Mouse (Mus musculus) kidney, embryonic 16.5 days (tissue): Measurements from ENCODE around the gene Lrch3. TPM values are rescaled to one million over a fixed set of nuclear protein-coding genes. Genes with fewer than 3 reads are reported as not detected.
"Not testable (repeated sequence)": the region's sequence is repeated elsewhere in the genome, so short reads cannot be mapped to it uniquely, and the experiment has no call there.

ENCODE experiments used
- ATAC-seq: fragments of 200-750 bp; cut with Nextera tagmentation; 2 replicates; pipeline ENCODE4 v1.8.0; 2017; ENCODE audit warnings: moderate TSS enrichment; ENCODE audit not compliant: low FRiP score, low TSS enrichment
- H3K27ac ChIP-seq: fragments of 300-500 bp; sonication (generic); 2 replicates; pipeline ENCODE4 v1.5.1; 2014; ENCODE audit warnings: low read length
- H3K27me3 ChIP-seq: fragments of 300-500 bp; sonication (generic); 2 replicates; pipeline ENCODE4 v1.6.1; 2014; ENCODE audit warnings: low read length, control low read depth, mixed read lengths; ENCODE audit not compliant: insufficient read depth
- H3K36me3 ChIP-seq: fragments of 300-500 bp; sonication (generic); 2 replicates; pipeline ENCODE4 v1.6.1; 2014; ENCODE audit warnings: low read length, control low read depth, mixed read lengths; ENCODE audit not compliant: insufficient read depth
- H3K4me1 ChIP-seq: fragments of 300-500 bp; sonication (generic); 2 replicates; pipeline ENCODE4 v1.6.1; 2014; ENCODE audit warnings: low read length, control low read depth, mixed read lengths; ENCODE audit not compliant: insufficient read depth
- H3K4me2 ChIP-seq: fragments of 300-500 bp; sonication (generic); replicated peaks from 2 replicates; pipeline ENCODE4 v1.6.1; 2014; ENCODE audit warnings: low read depth, low read length
- H3K4me3 ChIP-seq: fragments of 300-500 bp; sonication (generic); 2 replicates; pipeline ENCODE4 v1.5.1; 2014; ENCODE audit warnings: mild to moderate bottlenecking, low read length
- H3K9ac ChIP-seq: fragments of 300-500 bp; sonication (generic); replicated peaks from 2 replicates; pipeline ENCODE4 v1.6.1; 2014; ENCODE audit warnings: low read length
- H3K9me3 ChIP-seq: fragments of 300-500 bp; sonication (generic); 2 replicates; pipeline ENCODE4 v1.6.1; 2016; ENCODE audit warnings: low read length, control low read depth
- WGBS: fragments of 180-500 bp; shearing (Covaris S2); extraction: QIAGEN DNeasy Blood & Tissue Kit; methylation state at CpG from one replicate; pipeline ENCODE4 v1.1.7; 2014; 5-methylcytosine and 5-hydroxymethylcytosine counted together
- polyA plus RNA-seq: library from polyadenylated mRNA; unstranded; fragments of >200 nt; fragmentation: Nextera tagmentation; extraction: Ambion mirVana; gene quantifications from 2 replicates; pipeline ENCODE4 v1.2.1, GENCODE M21; 2015

The Lrch3 gene
- polyA plus RNA-seq, 1 experiment from 2014 or later, result 22.7 TPM

DNA sequence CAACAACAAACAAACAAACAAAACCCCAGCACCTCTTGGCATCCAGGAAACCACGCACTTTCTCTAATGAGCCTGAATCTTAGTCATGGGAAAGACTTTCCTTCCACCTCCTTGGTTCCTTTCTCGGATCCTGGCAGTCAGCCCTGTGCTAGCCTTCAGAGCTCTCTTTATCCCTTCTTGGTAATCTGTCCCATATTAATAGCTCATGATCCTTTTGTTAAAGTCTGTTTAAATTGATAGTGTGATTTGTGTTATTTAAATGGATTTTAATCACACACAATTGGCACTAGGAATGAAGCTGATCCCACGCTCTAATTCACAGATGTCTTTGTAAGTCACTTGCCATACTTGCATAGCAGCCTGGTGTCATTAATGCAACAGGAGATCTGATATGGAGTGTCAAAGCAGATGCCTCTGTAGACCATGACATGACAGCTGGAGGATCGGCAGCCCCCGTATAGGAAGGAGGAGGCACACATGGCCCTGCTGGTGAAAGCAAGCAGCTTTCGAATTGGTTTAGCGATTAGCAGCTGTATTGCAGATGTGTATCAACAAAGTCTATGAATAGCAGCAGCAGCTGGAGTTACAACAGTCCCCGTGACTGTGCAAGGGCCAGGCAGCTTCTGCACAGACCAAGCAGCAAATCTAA is 110.7 kb downstream of the Lrch3 start:
- Histone ChIP-seq H3K9me3 (no peaks in the 10 kb centered on the region), H3K27me3 (no peaks in the 10 kb centered on the region), H3K4me1 (no peaks in the 10 kb centered on the region), H3K36me3 (no peaks in the 10 kb centered on the region), H3K4me2 (no peak overlapping the region), H3K9ac (no peak overlapping the region), H3K4me3 (no peak overlapping the region), H3K27ac (no peak overlapping the region)
- 69% methylated on average over 8 of the region's 8 CpGs for WGBS
- ATAC-seq, result no peak

DNA sequence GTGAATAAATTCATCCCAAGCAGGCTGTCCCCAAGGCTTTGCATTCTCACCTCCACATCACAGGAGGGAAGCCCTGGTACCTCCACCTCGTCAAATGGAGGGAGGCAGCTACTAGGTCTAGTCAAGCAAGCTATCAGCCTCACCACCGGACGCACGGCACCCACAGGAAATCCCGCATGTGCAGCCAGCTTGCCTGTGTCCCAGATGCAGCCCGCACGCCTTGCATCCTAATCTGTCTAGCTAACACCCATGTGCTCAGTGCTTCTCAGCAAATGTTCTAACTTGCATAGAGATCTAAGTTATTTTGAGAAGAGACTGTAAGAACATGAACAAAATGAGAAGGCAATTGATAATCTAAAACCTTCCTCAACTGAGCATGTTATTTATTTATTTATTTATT is 112.5 kb downstream of the Lrch3 start:
- no peak overlapping the region for H3K4me2 ChIP-seq
- no peaks in the 10 kb centered on the region for H3K27me3 ChIP-seq
- H3K9me3 ChIP-seq, result no peaks in the 10 kb centered on the region
- H3K9ac ChIP-seq, result no peak overlapping the region
- no peak overlapping the region for H3K4me3 ChIP-seq
- no peak for ATAC-seq
- H3K27ac ChIP-seq, result no peak overlapping the region
- H3K36me3 ChIP-seq, result no peaks in the 10 kb centered on the region
- H3K4me1 ChIP-seq, result no peaks in the 10 kb centered on the region
- WGBS, result 86% methylated on average over 7 of the region's 7 CpGs

DNA sequence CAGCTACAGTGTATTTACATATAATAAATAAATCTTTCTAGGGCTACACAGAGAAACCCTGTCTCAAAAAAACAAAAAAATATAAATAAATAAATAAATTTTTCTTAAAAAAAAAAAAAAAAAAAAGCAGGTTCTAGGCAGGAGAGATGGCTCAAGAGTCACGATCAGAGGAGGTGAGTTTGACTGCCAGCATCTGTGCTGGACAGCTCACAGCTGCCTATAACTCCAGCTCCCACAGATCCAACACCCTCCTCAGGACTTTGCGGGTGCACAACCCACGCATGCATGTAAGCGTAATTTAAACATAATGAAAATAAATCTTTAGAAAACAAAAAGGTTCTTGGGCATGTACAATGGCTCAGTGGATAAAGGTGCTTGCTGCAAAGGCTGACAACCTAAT is 122.1 kb downstream of the Lrch3 start:
- no peak for ATAC-seq
- no peaks in the 10 kb centered on the region for H3K36me3 ChIP-seq
- no peaks in the 10 kb centered on the region for H3K27me3 ChIP-seq
- no peak overlapping the region for H3K4me2 ChIP-seq
- no peak overlapping the region for H3K4me3 ChIP-seq
- no peaks in the 10 kb centered on the region for H3K4me1 ChIP-seq
- 28% methylated on average over 4 of the region's 4 CpGs for WGBS
- H3K27ac ChIP-seq, result no peak overlapping the region
- H3K9me3 ChIP-seq, result no peaks in the 10 kb centered on the region
- H3K9ac ChIP-seq, result no peak overlapping the region

- no peaks in the 10 kb centered on the region for H3K36me3 ChIP-seq
- 0 out of 2 replicates have a peak, but pooled peaks have one; percentile 46 for ATAC-seq
Observed at GRCm38 (mm10) chr16:33042682-33043081, 128.8 kb downstream of the Lrch3 start.

GRCm38 (mm10) chr16:33043268-33043667 is 129.4 kb downstream of the Lrch3 start:
- Histone ChIP-seq H3K36me3 (no peaks in the 10 kb centered on the region), H3K4me1 (peaks cover 6% of the 10 kb centered on the region; the same call in 1 of the 2 replicates), H3K9ac (no peak overlapping the region), H3K4me3 (no peak overlapping the region), H3K4me2 (no peak overlapping the region), H3K27me3 (no peaks in the 10 kb centered on the region), H3K9me3 (no peaks in the 10 kb centered on the region), H3K27ac (no peak overlapping the region)
- WGBS, result 67% methylated on average over 2 of the region's 2 CpGs
- no peak; the same call in 1 of the 2 replicates for ATAC-seq

More at GRCm38 (mm10) chr16:33042682-33043081, 128.8 kb downstream of the Lrch3 start:
- 0 out of 2 replicates have a peak overlapping the region, but pooled peaks have one; percentile 20 for H3K27ac ChIP-seq
- H3K27me3 ChIP-seq, result no peaks in the 10 kb centered on the region
- peaks cover 6% of the 10 kb centered on the region; the same call in 1 of the 2 replicates for H3K4me1 ChIP-seq
- WGBS, result 74% methylated on average over 1 of the region's 1 CpGs
- no peak overlapping the region for H3K4me3 ChIP-seq
- H3K9me3 ChIP-seq, result no peaks in the 10 kb centered on the region
- H3K4me2 ChIP-seq, result no peak overlapping the region
- H3K9ac ChIP-seq, result no peak overlapping the region

DNA sequence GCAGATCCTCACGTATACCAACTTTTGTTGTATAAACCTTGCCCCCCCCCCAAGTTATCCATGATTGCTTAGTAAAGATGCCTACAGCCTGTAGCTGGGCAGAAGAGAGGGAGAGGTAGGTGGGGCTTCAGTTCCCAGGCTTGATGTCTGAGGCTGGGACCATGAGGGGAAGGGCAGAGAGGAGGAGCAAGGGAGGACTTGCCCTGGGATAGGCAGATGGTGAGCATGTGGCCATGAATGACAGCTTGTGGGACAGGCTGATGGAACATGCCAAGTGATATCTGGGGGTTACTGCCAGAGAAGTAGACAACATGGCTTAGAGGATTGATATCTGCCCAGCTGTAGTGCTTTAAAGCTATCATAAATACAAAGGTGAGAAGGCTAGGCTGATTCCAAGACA is 134.1 kb downstream of the Lrch3 start:
- Histone ChIP-seq H3K9me3 (no peaks in the 10 kb centered on the region), H3K4me1 (no peaks in the 10 kb centered on the region), H3K4me2 (no peak overlapping the region), H3K9ac (no peak overlapping the region), H3K36me3 (no peaks in the 10 kb centered on the region), H3K27me3 (no peaks in the 10 kb centered on the region), H3K27ac (no peak overlapping the region), H3K4me3 (no peak overlapping the region)
- ATAC-seq, result no peak
- 93% methylated on average over 1 of the region's 1 CpGs for WGBS

- Histone ChIP-seq H3K27ac (no peak overlapping the region), H3K9ac (no peak overlapping the region), H3K27me3 (no peaks in the 10 kb centered on the region), H3K4me3 (no peak overlapping the region), H3K4me1 (no peaks in the 10 kb centered on the region), H3K4me2 (no peak overlapping the region), H3K36me3 (no peaks in the 10 kb centered on the region), H3K9me3 (no peaks in the 10 kb centered on the region)
- ATAC-seq, result no peak
- 78% methylated on average over 2 of the region's 2 CpGs for WGBS
Observed at GRCm38 (mm10) chr16:33048686-33049085, 134.8 kb downstream of the Lrch3 start.

GRCm38 (mm10) chr16:33049809-33050208 is 135.9 kb downstream of the Lrch3 start:
- no peak for ATAC-seq
- 90% methylated on average over 16 of the region's 16 CpGs for WGBS

GRCm38 (mm10) chr16:33053141-33053540 is 139.2 kb downstream of the Lrch3 start:
- Histone ChIP-seq H3K27ac (no peak overlapping the region), H3K36me3 (peaks cover 3% of the 10 kb centered on the region; the same call in 1 of the 2 replicates), H3K4me2 (no peak overlapping the region), H3K27me3 (no peaks in the 10 kb centered on the region), H3K9ac (no peak overlapping the region), H3K4me3 (no peak overlapping the region), H3K4me1 (peaks cover 11% of the 10 kb centered on the region), H3K9me3 (no peaks in the 10 kb centered on the region)
- no peak for ATAC-seq
- WGBS, result 78% methylated on average over 5 of the region's 5 CpGs

More at GRCm38 (mm10) chr16:33049809-33050208, 135.9 kb downstream of the Lrch3 start:
- H3K4me1 ChIP-seq, result no peaks in the 10 kb centered on the region
- no peak overlapping the region for H3K4me3 ChIP-seq
- no peak overlapping the region for H3K9ac ChIP-seq
- H3K36me3 ChIP-seq, result no peaks in the 10 kb centered on the region
- no peak overlapping the region for H3K27ac ChIP-seq
- no peak overlapping the region for H3K4me2 ChIP-seq
- H3K27me3 ChIP-seq, result no peaks in the 10 kb centered on the region
- no peaks in the 10 kb centered on the region for H3K9me3 ChIP-seq

DNA sequence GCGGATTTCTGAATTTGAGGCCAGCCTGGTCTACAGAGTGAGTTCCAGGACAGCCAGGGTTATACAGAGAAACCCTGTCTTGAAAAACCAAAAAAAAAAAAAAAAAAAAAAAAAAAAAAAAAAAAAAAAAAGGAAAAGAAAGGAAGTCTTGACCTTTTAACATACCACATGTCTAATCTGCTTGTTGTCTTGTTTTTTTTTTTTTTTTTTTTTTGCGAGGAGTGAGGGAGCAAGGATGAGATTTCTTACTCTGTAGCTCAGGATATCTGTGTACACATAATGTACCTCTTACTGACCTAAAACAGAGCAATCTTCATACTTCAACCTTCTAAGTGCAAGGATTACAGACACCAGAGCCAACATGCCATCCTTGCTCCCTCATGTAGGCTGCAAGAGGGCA is 141.0 kb downstream of the Lrch3 start:
- not testable (repeated sequence) for H3K9ac ChIP-seq, ATAC-seq, H3K4me2 ChIP-seq, H3K9me3 ChIP-seq, H3K27me3 ChIP-seq, H3K27ac ChIP-seq, H3K4me3 ChIP-seq
- Histone ChIP-seq H3K36me3 (peaks cover 21% of the 10 kb centered on the region), H3K4me1 (peaks cover 24% of the 10 kb centered on the region)
- WGBS, result 84% methylated on average over 2 of the region's 2 CpGs
